Mouse (Mus musculus) stomach, postnatal 0 days (tissue): ENCODE measurements around the gene Tpgs1.

ENCODE experiments used
- CTCF ChIP-seq: IDR thresholded peaks from 2 replicates; pipeline ENCODE4 v1.5.1; 2016; ENCODE audit warnings: antibody characterized with exemption, low read depth, mild to moderate bottlenecking, moderate library complexity
- EP300 ChIP-seq: optimal IDR thresholded peaks from 2 replicates; pipeline ENCODE3; 2016; ENCODE audit warnings: antibody characterized with exemption

GRCm38 (mm10) chr10:79694379-79694655 lies 25.1 kb downstream of the Tpgs1 start:
- TF ChIP-seq CTCF, result no peak
- no peak for TF ChIP-seq EP300
